Comparison of ENCODE assay signal across 13 mouse cellular contexts in the genomic region with DNA sequence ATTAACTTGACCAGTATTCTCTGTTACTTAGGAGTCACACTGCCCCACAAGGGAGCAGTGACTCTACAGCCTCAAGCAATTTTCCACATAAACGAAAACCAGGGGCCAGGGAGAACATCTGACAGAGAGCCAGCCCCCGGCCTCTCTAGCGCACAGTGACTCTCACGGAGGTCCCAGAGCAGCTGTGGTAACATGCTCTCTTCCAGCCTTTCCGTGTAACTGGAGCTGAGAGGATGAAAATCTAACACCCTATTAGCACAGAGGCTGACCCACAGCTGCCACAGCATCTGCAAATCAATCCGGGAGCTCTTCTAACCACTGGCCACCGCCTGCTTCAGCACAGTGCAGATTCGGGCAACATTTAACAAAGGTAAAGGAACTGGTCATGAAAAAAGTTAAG.
DNase-seq lines count a peak whose midpoint lies in the region; ATAC-seq and TF ChIP-seq lines count a peak whose summit lies in the region.
"Had no signal": no experiment of that assay in that cellular context is flagged by ENCODE, and none has a peak within 500 bp of the region (broad histone marks: within the 10 kb centered on the region; RNA-seq: fewer than 3 reads in every experiment).

No protein-coding gene starts in this region.

- no peak for TF ChIP-seq POLR2A in limb, embryonic 14.5 days (IDR thresholded peaks at IDR 0.05; ENCODE audit: borderline replicate concordance, extremely low read depth, insufficient read depth, insufficient read length)

- no peak overlapping the region for H3K4me3 ChIP-seq in forebrain, embryonic 10.5 days
- no peak overlapping the region for H3K4me3 ChIP-seq in forebrain, embryonic 16.5 days (replicated peaks; ENCODE audit: low read length)
- H3K4me3 ChIP-seq in kidney, embryonic 16.5 days (ENCODE audit: low read length), result no peak overlapping the region
- no peak overlapping the region for H3K4me3 ChIP-seq in embryonic facial prominence, embryonic 14.5 days (ENCODE audit: low read depth, low read length)
- no peak overlapping the region for H3K4me3 ChIP-seq in limb, embryonic 14.5 days (replicated peaks; ENCODE audit: low read length)
- H3K4me3 ChIP-seq: heart, embryonic 12.5 days; megakaryocyte, embryonic 14.5 days had no signal

- no peak for ATAC-seq in forebrain, embryonic 16.5 days
- ATAC-seq in kidney, embryonic 16.5 days (ENCODE audit: low FRiP score, low TSS enrichment), result peak; percentile 19; the same call in 1 of the 2 replicates
- peak; percentile 92 for ATAC-seq in embryonic facial prominence, embryonic 14.5 days (ENCODE audit: low read depth)
- ATAC-seq in limb, embryonic 14.5 days (ENCODE audit: low FRiP score, low read depth), result peak; percentile 89

- no peak overlapping the region for H3K27ac ChIP-seq in forebrain, embryonic 10.5 days
- H3K27ac ChIP-seq in forebrain, embryonic 16.5 days (ENCODE audit: low read length), result no peak overlapping the region
- H3K27ac ChIP-seq in kidney, embryonic 16.5 days (ENCODE audit: low read length), result no peak overlapping the region
- no peak overlapping the region for H3K27ac ChIP-seq in embryonic facial prominence, embryonic 14.5 days (replicated peaks; ENCODE audit: low read depth, low read length)
- no peak overlapping the region for H3K27ac ChIP-seq in limb, embryonic 14.5 days (replicated peaks; ENCODE audit: low read depth, low read length)
- H3K27ac ChIP-seq: liver, embryonic 14.5 days had no signal

- no peaks in the 10 kb centered on the region for H3K9me3 ChIP-seq in forebrain, embryonic 10.5 days
- no peaks in the 10 kb centered on the region for H3K9me3 ChIP-seq in forebrain, embryonic 16.5 days (ENCODE audit: control insufficient read depth, low read length)
- H3K9me3 ChIP-seq in kidney, embryonic 16.5 days (ENCODE audit: low read length), result no peaks in the 10 kb centered on the region
- H3K9me3 ChIP-seq in embryonic facial prominence, embryonic 14.5 days (ENCODE audit: control insufficient read depth, low read length), result no peaks in the 10 kb centered on the region
- no peaks in the 10 kb centered on the region for H3K9me3 ChIP-seq in limb, embryonic 14.5 days (ENCODE audit: control insufficient read depth, low read length)
- H3K9me3 ChIP-seq: heart, embryonic 12.5 days; megakaryocyte, embryonic 14.5 days had no signal

- no peak overlapping the region for H3K4me2 ChIP-seq in forebrain, embryonic 16.5 days (ENCODE audit: low read length)
- H3K4me2 ChIP-seq in kidney, embryonic 16.5 days (replicated peaks; ENCODE audit: low read depth, low read length), result no peak overlapping the region
- H3K4me2 ChIP-seq in embryonic facial prominence, embryonic 14.5 days (ENCODE audit: low read depth, low read length), result no peak overlapping the region
- H3K4me2 ChIP-seq in limb, embryonic 14.5 days (replicated peaks; ENCODE audit: low read depth, low read length, severe bottlenecking), result no peak overlapping the region
- H3K4me2 ChIP-seq: heart, embryonic 12.5 days had no signal

- 84% methylated on average over 8 of the region's 8 CpGs for WGBS in forebrain, embryonic 10.5 days
- 88% methylated on average over 8 of the region's 8 CpGs for WGBS in forebrain, embryonic 16.5 days
- WGBS in kidney, embryonic 16.5 days, result 31% methylated on average over 8 of the region's 8 CpGs
- 33% methylated on average over 8 of the region's 8 CpGs for WGBS in embryonic facial prominence, embryonic 14.5 days
- WGBS in limb, embryonic 14.5 days, result 31% methylated on average over 8 of the region's 8 CpGs

- H3K4me1 ChIP-seq in forebrain, embryonic 10.5 days, result no peaks in the 10 kb centered on the region
- no peaks in the 10 kb centered on the region for H3K4me1 ChIP-seq in forebrain, embryonic 16.5 days (replicated peaks; ENCODE audit: control insufficient read depth, insufficient read depth, low read length)
- peaks cover 8% of the 10 kb centered on the region; the same call in 1 of the 2 replicates for H3K4me1 ChIP-seq in kidney, embryonic 16.5 days (ENCODE audit: insufficient read depth, low read length)
- no peaks in the 10 kb centered on the region for H3K4me1 ChIP-seq in embryonic facial prominence, embryonic 14.5 days (ENCODE audit: control insufficient read depth, insufficient read depth, low read length)
- H3K4me1 ChIP-seq in limb, embryonic 14.5 days (ENCODE audit: control insufficient read depth, insufficient read depth, low read length), result peaks cover 14% of the 10 kb centered on the region
- H3K4me1 ChIP-seq: heart, embryonic 12.5 days; megakaryocyte, embryonic 14.5 days had no signal

- no peak overlapping the region for H3K9ac ChIP-seq in forebrain, embryonic 16.5 days (replicated peaks; ENCODE audit: low read depth, low read length)
- no peak overlapping the region for H3K9ac ChIP-seq in kidney, embryonic 16.5 days (replicated peaks; ENCODE audit: low read length)
- H3K9ac ChIP-seq in embryonic facial prominence, embryonic 14.5 days (ENCODE audit: low read depth, low read length), result no peak overlapping the region
- H3K9ac ChIP-seq in limb, embryonic 14.5 days (ENCODE audit: low read depth, low read length, severe bottlenecking), result no peak overlapping the region
- H3K9ac ChIP-seq: heart, embryonic 12.5 days; liver, embryonic 14.5 days had no signal

- no peaks in the 10 kb centered on the region for H3K27me3 ChIP-seq in forebrain, embryonic 10.5 days (ENCODE audit: poor library complexity, severe bottlenecking)
- no peaks in the 10 kb centered on the region for H3K27me3 ChIP-seq in forebrain, embryonic 16.5 days (replicated peaks; ENCODE audit: control insufficient read depth, insufficient read depth, low read length)
- H3K27me3 ChIP-seq in kidney, embryonic 16.5 days (ENCODE audit: insufficient read depth, low read length), result no peaks in the 10 kb centered on the region
- no peaks in the 10 kb centered on the region for H3K27me3 ChIP-seq in embryonic facial prominence, embryonic 14.5 days (replicated peaks; ENCODE audit: control insufficient read depth, insufficient read depth, low read length)
- H3K27me3 ChIP-seq in limb, embryonic 14.5 days (ENCODE audit: control insufficient read depth, insufficient read depth, low read length), result no peaks in the 10 kb centered on the region
- H3K27me3 ChIP-seq: heart, embryonic 12.5 days; megakaryocyte, embryonic 14.5 days had no signal

- H3K36me3 ChIP-seq in forebrain, embryonic 10.5 days (replicated peaks), result peaks cover 92% of the 10 kb centered on the region
- peaks cover 10% of the 10 kb centered on the region for H3K36me3 ChIP-seq in forebrain, embryonic 16.5 days (ENCODE audit: control insufficient read depth, insufficient read depth)
- peaks cover 22% of the 10 kb centered on the region for H3K36me3 ChIP-seq in kidney, embryonic 16.5 days (ENCODE audit: insufficient read depth, low read length)
- peaks cover 43% of the 10 kb centered on the region for H3K36me3 ChIP-seq in embryonic facial prominence, embryonic 14.5 days (ENCODE audit: control insufficient read depth, insufficient read depth, low read length)
- H3K36me3 ChIP-seq in limb, embryonic 14.5 days (ENCODE audit: control insufficient read depth, insufficient read depth, low read length), result peaks cover 42% of the 10 kb centered on the region

- peak; percentile 15 for DNase-seq in forebrain, embryonic 10.5 days (ENCODE audit: extremely low spot score, low spot score)
- no peak for DNase-seq in kidney, adult 18-20 months
- peak; percentile 81 for DNase-seq in embryonic facial prominence, embryonic 14.5 days (ENCODE audit: low spot score)
- DNase-seq in limb, embryonic 14.5 days (ENCODE audit: low spot score), result peak; percentile 80
- no peak for DNase-seq in ovary, postnatal 14 days (ENCODE audit: low spot score)
- DNase-seq in adrenal gland, adult 8-10 months, result no peak
- DNase-seq: cerebellum, adult 2 months; thymus, adult 2 months had no signal

Comparison
In these comparisons a context has a peak if more than half of its experiments do, and no peak if none do; other contexts are left out.
1. DNase-seq: peak in forebrain, embryonic 10.5 days (single experiment), embryonic facial prominence, embryonic 14.5 days (single experiment) and limb, embryonic 14.5 days (single experiment); none in kidney, adult 18-20 months (single experiment), ovary, postnatal 14 days (single experiment) and adrenal gland, adult 8-10 months (single experiment).